In the genomic region with DNA sequence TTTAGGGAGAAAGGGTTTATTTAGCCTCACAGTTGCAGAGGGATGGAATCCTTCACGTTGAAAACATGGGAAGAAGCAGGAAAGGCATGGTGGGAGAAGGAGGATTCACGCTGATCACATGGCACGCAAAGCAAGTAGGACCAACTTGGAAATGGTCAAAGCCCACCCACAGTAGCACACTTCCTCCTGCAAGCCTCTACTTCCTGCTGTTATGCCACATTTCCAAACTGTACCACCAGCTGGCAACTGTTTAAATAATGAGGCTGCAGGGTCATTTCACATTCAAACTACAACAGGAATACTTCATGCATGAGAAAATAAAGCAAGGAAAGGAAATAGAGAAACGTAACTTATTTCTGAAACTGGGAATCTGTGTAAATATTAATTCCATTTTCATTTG, we compare ENCODE assay signal across 27 mouse cellular contexts.
"Had no signal": no experiment of that assay in that cellular context is flagged by ENCODE, and none has a peak within 500 bp of the region (broad histone marks: within the 10 kb centered on the region; RNA-seq: fewer than 3 reads in every experiment).

No protein-coding gene starts in this region.

- H3K36me3 ChIP-seq: heart, embryonic 13.5 days; heart, embryonic 15.5 days; hindbrain, embryonic 13.5 days; hindbrain, embryonic 15.5 days; intestine, embryonic 15.5 days; kidney, embryonic 15.5 days; limb, embryonic 13.5 days; limb, embryonic 15.5 days; liver, embryonic 12.5 days had no signal

- H3K4me2 ChIP-seq: heart, embryonic 11.5 days; heart, embryonic 13.5 days; heart, embryonic 15.5 days; hindbrain, embryonic 13.5 days; hindbrain, embryonic 15.5 days; intestine, embryonic 15.5 days; kidney, embryonic 15.5 days; limb, embryonic 13.5 days; limb, embryonic 15.5 days; liver, embryonic 12.5 days had no signal

- H3K27ac ChIP-seq: gastrocnemius, adult 2 months; heart, adult 2 months; heart, embryonic 13.5 days; heart, embryonic 15.5 days; hindbrain, embryonic 13.5 days; hindbrain, embryonic 15.5 days; intestine, embryonic 15.5 days; kidney, embryonic 15.5 days; kidney, postnatal 0 days; limb, embryonic 13.5 days; limb, embryonic 15.5 days; liver, embryonic 12.5 days; liver, embryonic 14.5 days had no signal

- ATAC-seq: inflammation-experienced regulatory T-cells, adult 6 months; intestine, embryonic 15.5 days; intestine, postnatal 0 days; liver, embryonic 12.5 days had no signal

- H3K4me3 ChIP-seq: gastrocnemius, adult 2 months; heart, adult 2 months; heart, embryonic 13.5 days; heart, embryonic 15.5 days; hindbrain, embryonic 13.5 days; hindbrain, embryonic 15.5 days; intestine, embryonic 15.5 days; kidney, embryonic 15.5 days; limb, embryonic 13.5 days; limb, embryonic 15.5 days; liver, embryonic 12.5 days had no signal

- H3K27me3 ChIP-seq: heart, embryonic 13.5 days; heart, embryonic 15.5 days; hindbrain, embryonic 13.5 days; hindbrain, embryonic 15.5 days; intestine, embryonic 15.5 days; kidney, embryonic 15.5 days; limb, embryonic 13.5 days; limb, embryonic 15.5 days; liver, embryonic 12.5 days had no signal

- H3K9ac ChIP-seq: heart, embryonic 13.5 days; heart, embryonic 15.5 days; hindbrain, embryonic 13.5 days; hindbrain, embryonic 15.5 days; intestine, embryonic 15.5 days; kidney, embryonic 15.5 days; limb, embryonic 13.5 days; limb, embryonic 15.5 days; liver, embryonic 12.5 days; liver, embryonic 14.5 days had no signal

- H3K9me3 ChIP-seq: heart, embryonic 13.5 days; heart, embryonic 15.5 days; hindbrain, embryonic 13.5 days; hindbrain, embryonic 15.5 days; intestine, embryonic 15.5 days; kidney, embryonic 15.5 days; limb, embryonic 13.5 days; limb, embryonic 15.5 days; liver, embryonic 12.5 days had no signal

- DNase-seq: gastrocnemius, adult 2 months; gastrocnemius, postnatal 10 days; gastrocnemius, postnatal 25 days; heart, adult 11 months; heart, adult 2 months; heart, postnatal 4 days; kidney, adult 2 months; kidney, adult 9 months; kidney, postnatal 14 days; kidney, postnatal 36 days; layer of hippocampus, adult 9-11 months; layer of hippocampus, postnatal 36 days; left cerebral cortex, postnatal 4 days had no signal

- H3K4me1 ChIP-seq: heart, embryonic 13.5 days; heart, embryonic 15.5 days; hindbrain, embryonic 13.5 days; hindbrain, embryonic 15.5 days; intestine, embryonic 15.5 days; kidney, embryonic 15.5 days; limb, embryonic 13.5 days; limb, embryonic 15.5 days; liver, embryonic 12.5 days had no signal
